Mouse (Mus musculus): ENCODE data around the gene Snrpa1. TPM values are rescaled to one million over a fixed set of nuclear protein-coding genes. Genes with fewer than 3 reads are reported as not detected.

Gene Snrpa1
- polyA plus RNA-seq, 1 experiment from 2014 or later, result 158 TPM

DNA sequence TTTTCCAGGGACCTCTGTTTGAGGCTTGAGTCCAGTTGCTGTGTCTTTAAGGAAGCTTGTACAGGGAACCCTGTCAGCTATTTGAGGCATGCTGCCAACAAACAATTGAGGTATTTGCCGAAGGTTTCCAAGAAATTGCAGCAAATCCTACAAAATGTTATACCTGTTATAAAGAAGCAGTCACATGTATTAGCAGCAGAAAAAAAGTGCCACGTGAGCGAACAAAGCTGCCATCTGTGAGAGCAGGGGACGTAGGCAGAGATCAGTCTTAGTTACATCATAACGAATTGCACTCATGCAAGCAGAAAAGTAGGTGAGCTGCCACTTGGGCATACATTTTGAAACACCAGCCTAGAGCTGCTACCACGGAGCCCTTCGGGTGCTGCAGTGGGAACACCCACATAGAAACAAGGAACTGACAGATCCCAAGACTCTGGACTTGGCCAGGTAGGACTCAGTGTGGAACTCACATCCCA, 47.8 kb downstream of the Snrpa1 start:
- Histone ChIP-seq H3K27ac (replicated peaks) (no peak overlapping the region), H3K9ac (no peak overlapping the region), H3K27me3 (no peaks in the 10 kb centered on the region)

DNA sequence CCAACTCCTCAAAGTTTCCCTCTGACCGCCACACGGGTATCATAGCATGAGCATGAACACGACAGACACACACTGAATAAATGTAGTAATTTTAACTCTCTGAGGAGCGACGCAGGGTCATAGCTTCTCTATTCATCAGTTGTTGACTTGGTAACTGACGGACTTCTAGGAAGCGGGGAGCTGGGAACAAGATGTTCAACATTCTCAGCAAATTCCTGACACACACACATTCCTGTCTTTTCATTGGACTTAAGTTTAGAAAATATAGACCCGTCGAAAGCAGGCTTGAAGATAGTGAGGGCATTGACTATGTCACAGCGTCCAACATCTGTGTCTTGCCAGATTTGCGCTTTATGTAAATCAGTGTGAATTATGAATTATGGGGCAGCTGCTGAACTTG, 48.4 kb downstream of the Snrpa1 start:
- Histone ChIP-seq H3K36me3 (no peaks in the 10 kb centered on the region), H3K4me3 (replicated peaks) (no peak overlapping the region), H3K4me2 (replicated peaks) (no peak overlapping the region), H3K4me1 (peaks cover 11% of the 10 kb centered on the region), H3K9ac (no peak overlapping the region), H3K9me3 (replicated peaks) (no peaks in the 10 kb centered on the region), H3K27ac (replicated peaks) (no peak overlapping the region), H3K27me3 (no peaks in the 10 kb centered on the region)
- WGBS, result 61% methylated on average over 11 of the region's 11 CpGs
- ATAC-seq (ENCODE audit: insufficient number of reproducible peaks, low FRiP score, low TSS enrichment, low read depth), result no peak

More for the DNA sequence above, 47.8 kb downstream of the Snrpa1 start:
- no peak overlapping the region for H3K4me3 ChIP-seq (replicated peaks)
- WGBS, result 55% methylated on average over 7 of the region's 7 CpGs
- no peak overlapping the region for H3K4me2 ChIP-seq (replicated peaks)
- no peaks in the 10 kb centered on the region for H3K36me3 ChIP-seq
- peaks cover 11% of the 10 kb centered on the region for H3K4me1 ChIP-seq
- ATAC-seq (ENCODE audit: insufficient number of reproducible peaks, low FRiP score, low TSS enrichment, low read depth), result no peak
- H3K9me3 ChIP-seq (replicated peaks), result no peaks in the 10 kb centered on the region

DNA sequence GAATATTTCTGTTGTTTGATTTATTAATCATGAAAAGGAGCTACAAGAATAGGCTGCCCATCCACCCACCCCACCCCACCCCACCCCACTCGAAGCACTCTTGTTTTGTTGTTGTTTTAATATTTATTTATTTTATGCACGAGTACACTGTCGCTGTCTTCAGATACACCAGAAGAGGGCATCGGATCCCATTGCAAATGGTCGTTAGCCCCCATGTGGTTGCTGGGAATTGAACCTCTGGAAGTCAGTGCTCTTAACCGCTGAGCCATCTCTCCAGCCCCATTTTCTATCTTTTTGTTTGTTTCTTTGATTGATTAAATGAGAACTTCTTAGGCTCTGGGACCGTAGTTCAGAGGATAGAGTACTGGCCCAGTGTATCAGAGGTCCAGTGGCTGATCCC, 49.1 kb downstream of the Snrpa1 start:
- Histone ChIP-seq H3K27me3 (no peaks in the 10 kb centered on the region), H3K4me1 (peaks cover 11% of the 10 kb centered on the region), H3K9me3 (replicated peaks) (no peaks in the 10 kb centered on the region), H3K9ac (no peak overlapping the region), H3K4me3 (replicated peaks) (no peak overlapping the region), H3K27ac (replicated peaks) (no peak overlapping the region), H3K36me3 (no peaks in the 10 kb centered on the region), H3K4me2 (replicated peaks) (no peak overlapping the region)
- WGBS, result 10% methylated on average over 7 of the region's 7 CpGs
- ATAC-seq (ENCODE audit: insufficient number of reproducible peaks, low FRiP score, low TSS enrichment, low read depth), result no peak

DNA sequence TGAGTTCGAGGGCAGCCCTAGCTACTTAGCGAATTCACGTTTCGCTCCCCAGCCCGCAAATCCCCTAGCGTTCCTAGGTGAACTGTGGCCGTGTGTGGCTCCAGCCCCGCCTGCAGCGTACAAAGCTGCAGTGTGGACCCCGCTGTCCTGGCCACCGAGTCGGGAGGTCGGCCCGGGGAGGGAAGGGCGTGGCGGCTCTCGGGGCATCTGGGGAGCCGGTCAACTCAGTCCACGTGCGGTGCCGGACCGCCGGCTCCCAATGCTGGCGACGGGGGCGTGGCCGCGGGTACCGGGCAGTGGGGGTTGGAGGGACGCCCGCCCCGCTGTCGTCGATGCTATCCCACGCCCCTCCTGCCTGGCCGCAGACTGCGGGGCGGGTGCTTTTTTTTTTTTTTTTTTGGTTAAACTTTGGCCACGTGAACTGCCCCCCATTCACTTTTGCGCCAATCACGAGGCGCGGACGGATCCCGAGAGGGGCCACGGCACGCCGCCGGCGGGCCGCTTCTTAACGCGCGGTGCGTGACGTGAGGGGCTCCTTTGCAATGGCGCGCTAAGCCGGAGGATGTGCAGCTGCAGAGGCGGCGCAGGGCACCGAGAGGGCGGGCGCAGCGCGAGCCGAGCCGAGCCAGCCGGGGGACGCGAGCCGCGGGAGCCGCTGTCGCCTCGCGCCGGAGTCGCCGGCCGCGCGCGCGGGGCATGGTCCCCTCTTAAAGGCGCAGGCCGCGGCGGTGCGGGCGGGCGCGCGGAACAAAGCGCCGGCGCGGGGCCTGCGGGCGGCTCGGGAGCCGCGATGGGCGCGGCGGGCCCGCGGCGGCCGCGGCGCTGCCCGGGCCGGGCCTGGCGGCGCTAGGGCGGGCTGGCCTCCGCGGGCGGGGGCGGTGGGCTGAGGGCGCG, 50.4 kb downstream of the Snrpa1 start, which contains the start of gene Chsy1:
Gene Chsy1, plus strand, starts transcription at position 555 of the 894 bp plus-strand sequence.
- H3K4me3 ChIP-seq (replicated peaks), result peak within 1 kb of the TSS; percentile 85
- WGBS, result under 1% methylated on average over 87 of the region's 123 CpGs
- no peaks in the 10 kb centered on the region for H3K9me3 ChIP-seq (replicated peaks)
- H3K4me1 ChIP-seq, result peaks cover 16% of the 10 kb centered on the region
- peak; percentile 89 for ATAC-seq (ENCODE audit: insufficient number of reproducible peaks, low FRiP score, low TSS enrichment, low read depth)
- H3K36me3 ChIP-seq, result no peaks in the 10 kb centered on the region
- H3K27me3 ChIP-seq, result no peaks in the 10 kb centered on the region
- H3K9ac ChIP-seq, result peak within 1 kb of the TSS; percentile 87
- peak within 1 kb of the TSS; percentile 96 for H3K4me2 ChIP-seq (replicated peaks)
- H3K27ac ChIP-seq (replicated peaks), result peak within 1 kb of the TSS; percentile 94

DNA sequence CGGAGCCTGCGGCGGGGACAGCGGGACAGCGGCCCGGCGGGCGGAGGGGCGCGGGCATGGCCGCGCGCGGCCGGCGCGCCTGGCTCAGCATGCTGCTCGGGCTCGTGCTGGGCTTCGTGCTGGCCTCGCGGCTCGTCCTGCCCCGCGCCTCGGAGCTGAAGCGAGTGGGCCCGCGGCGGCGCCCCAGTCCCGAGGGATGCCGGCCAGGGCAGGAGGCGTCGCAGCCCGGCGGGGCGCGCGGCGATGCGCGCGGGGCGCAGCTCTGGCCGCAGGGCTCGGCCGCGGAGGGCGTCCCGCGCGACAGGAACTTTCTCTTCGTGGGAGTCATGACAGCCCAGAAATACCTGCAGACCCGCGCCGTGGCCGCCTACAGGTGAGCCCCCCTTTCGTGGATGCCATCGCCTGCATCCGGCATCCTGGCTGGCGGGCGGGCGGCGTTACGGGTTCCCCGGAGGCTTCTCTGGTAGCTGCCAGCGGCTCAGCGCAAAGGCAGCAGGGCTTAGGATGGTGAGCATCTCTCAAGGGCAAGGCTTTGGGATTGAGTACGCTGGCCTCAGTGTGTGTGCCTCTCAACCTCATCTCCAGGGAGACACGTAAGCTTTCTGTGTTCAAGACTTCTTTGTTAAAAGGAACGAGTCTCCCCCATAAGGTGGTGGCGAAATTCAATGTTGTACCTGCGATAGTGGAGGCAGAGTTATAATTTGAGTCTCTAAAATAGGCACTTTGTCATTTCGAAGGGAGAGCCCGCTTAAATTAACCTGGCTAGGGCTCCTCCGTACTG, 51.2 kb downstream of the Snrpa1 start:
- Histone ChIP-seq H3K27me3 (no peaks in the 10 kb centered on the region), H3K4me3 (replicated peaks) (peak overlapping the region; percentile 85), H3K27ac (replicated peaks) (peak overlapping the region; percentile 94), H3K4me2 (replicated peaks) (peak overlapping the region; percentile 96), H3K36me3 (no peaks in the 10 kb centered on the region), H3K9me3 (replicated peaks) (no peaks in the 10 kb centered on the region), H3K4me1 (peaks cover 19% of the 10 kb centered on the region), H3K9ac (peak overlapping the region; percentile 87)
- WGBS, result under 1% methylated on average over 57 of the region's 77 CpGs
- ATAC-seq (ENCODE audit: insufficient number of reproducible peaks, low FRiP score, low TSS enrichment, low read depth), result 0 out of 2 replicates have a peak, but pooled peaks have one; percentile 9

DNA sequence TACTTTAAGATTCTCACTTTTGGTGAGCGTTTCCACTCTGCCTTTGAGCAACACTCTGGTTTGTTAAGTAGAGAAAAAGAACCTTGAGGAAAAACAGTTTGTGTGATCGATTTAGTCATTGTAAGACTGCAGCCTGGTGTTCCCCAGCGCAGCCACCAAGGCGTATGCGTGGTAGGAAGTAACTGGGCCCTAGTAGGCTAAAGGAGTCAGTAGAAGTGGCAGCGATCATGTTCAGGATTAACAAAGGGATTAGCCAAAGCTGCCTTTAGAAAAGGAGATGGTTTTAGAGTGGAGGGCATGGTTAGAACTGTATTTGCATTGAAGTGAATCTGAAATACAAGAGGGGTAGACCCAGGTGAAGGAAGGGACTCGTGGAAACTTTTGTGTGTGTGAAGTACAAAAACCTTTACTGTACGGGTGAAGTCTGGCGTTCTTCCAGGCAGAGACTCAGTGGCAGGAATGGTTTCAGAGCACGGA, 51.9 kb downstream of the Snrpa1 start:
- no peaks in the 10 kb centered on the region for H3K27me3 ChIP-seq
- H3K9ac ChIP-seq, result peak overlapping the region; percentile 87
- peak overlapping the region; percentile 96 for H3K4me2 ChIP-seq (replicated peaks)
- no peaks in the 10 kb centered on the region for H3K9me3 ChIP-seq (replicated peaks)
- no peak for ATAC-seq (ENCODE audit: insufficient number of reproducible peaks, low FRiP score, low TSS enrichment, low read depth)
- H3K4me1 ChIP-seq, result peaks cover 19% of the 10 kb centered on the region
- peak overlapping the region; percentile 85 for H3K4me3 ChIP-seq (replicated peaks)
- no peaks in the 10 kb centered on the region for H3K36me3 ChIP-seq
- H3K27ac ChIP-seq (replicated peaks), result peak overlapping the region; percentile 94
- WGBS, result under 1% methylated on average over 10 of the region's 10 CpGs

DNA sequence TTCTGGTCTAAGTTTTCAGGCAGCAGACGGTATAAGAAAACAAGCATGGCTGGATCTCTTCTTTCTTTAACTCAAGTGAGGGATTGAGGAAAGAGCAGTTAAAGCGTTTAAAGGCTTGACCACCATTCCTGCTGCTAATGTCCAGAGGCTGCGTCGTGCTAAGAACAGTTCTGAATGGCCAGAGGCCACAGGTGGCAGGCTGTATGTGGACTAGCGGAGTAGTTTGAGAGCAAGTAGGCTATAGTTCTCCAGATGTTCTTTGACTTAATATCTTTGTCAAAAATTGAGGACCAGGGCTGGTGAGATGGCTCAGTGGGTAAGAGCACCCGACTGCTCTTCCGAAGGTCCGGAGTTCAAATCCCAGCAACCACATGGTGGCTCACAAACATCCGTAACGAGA, 52.4 kb downstream of the Snrpa1 start:
- peak overlapping the region; percentile 85 for H3K4me3 ChIP-seq (replicated peaks)
- WGBS, result 54% methylated on average over 10 of the region's 10 CpGs
- H3K9ac ChIP-seq, result peak overlapping the region; percentile 87; the same call in 1 of the 2 replicates
- no peaks in the 10 kb centered on the region for H3K27me3 ChIP-seq
- H3K27ac ChIP-seq (replicated peaks), result peak overlapping the region; percentile 94
- peak overlapping the region; percentile 96 for H3K4me2 ChIP-seq (replicated peaks)
- ATAC-seq (ENCODE audit: insufficient number of reproducible peaks, low FRiP score, low TSS enrichment, low read depth), result no peak
- no peaks in the 10 kb centered on the region for H3K9me3 ChIP-seq (replicated peaks)
- H3K36me3 ChIP-seq, result no peaks in the 10 kb centered on the region
- H3K4me1 ChIP-seq, result peaks cover 21% of the 10 kb centered on the region

DNA sequence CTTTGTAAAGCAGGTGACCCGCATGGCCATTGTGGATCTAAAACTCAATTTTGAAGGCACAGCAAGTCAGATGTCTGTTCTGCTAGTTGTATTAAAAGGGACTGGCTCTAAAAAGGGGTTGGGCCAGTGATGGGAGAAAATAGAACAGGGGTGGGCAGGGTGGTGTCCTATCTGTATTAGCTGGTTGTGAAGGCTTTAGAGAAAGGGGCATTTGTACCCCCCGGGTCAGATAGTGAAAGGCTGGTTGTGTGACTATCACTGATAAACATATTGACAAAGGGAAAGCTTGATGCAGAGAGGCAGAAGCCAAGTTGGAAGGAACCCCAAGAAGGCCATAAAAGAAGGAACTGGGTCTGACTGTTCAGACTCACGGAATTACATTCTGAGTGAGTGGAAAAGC, 54.8 kb downstream of the Snrpa1 start:
- H3K4me2 ChIP-seq (replicated peaks), result no peak overlapping the region
- 90% methylated on average over 3 of the region's 3 CpGs for WGBS
- H3K27ac ChIP-seq (replicated peaks), result no peak overlapping the region
- ATAC-seq (ENCODE audit: insufficient number of reproducible peaks, low FRiP score, low TSS enrichment, low read depth), result no peak
- H3K9ac ChIP-seq, result no peak overlapping the region
- H3K9me3 ChIP-seq (replicated peaks), result no peaks in the 10 kb centered on the region
- no peaks in the 10 kb centered on the region for H3K36me3 ChIP-seq
- no peaks in the 10 kb centered on the region for H3K27me3 ChIP-seq
- peaks cover 33% of the 10 kb centered on the region for H3K4me1 ChIP-seq
- H3K4me3 ChIP-seq (replicated peaks), result no peak overlapping the region

DNA sequence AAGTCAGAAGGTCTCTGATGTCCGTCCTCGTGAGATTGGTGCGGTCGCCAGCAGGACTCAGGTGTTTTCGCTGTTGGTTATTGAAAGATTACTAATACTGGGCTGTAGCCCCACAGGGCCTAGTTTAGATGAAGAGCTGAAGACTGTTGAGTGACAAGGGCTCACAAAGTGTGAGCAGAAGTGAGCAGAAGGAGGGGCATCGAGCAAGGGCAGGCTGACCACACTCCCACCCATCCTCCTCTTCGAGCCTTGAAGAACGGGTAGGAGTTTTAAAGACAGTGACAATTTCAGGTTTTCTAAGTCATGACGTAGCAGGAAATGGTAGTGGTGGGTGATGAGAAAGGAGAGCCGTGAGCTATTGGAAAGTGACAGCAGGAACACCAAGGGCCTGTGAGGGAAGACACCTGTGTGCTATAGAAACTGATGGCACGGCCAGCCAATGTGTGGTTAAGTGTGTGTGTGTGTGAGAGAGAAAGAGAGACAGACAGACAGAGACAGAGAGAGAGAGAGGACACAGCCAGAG, 57.1 kb downstream of the Snrpa1 start:
- ATAC-seq (ENCODE audit: insufficient number of reproducible peaks, low FRiP score, low TSS enrichment, low read depth), result no peak
- H3K27me3 ChIP-seq, result no peaks in the 10 kb centered on the region
- peaks cover 46% of the 10 kb centered on the region for H3K4me1 ChIP-seq
- H3K36me3 ChIP-seq, result no peaks in the 10 kb centered on the region
- no peak overlapping the region for H3K27ac ChIP-seq (replicated peaks)
- H3K4me3 ChIP-seq (replicated peaks), result no peak overlapping the region
- no peak overlapping the region for H3K9ac ChIP-seq
- no peak overlapping the region for H3K4me2 ChIP-seq (replicated peaks)
- 83% methylated on average over 11 of the region's 11 CpGs for WGBS
- no peaks in the 10 kb centered on the region for H3K9me3 ChIP-seq (replicated peaks)

DNA sequence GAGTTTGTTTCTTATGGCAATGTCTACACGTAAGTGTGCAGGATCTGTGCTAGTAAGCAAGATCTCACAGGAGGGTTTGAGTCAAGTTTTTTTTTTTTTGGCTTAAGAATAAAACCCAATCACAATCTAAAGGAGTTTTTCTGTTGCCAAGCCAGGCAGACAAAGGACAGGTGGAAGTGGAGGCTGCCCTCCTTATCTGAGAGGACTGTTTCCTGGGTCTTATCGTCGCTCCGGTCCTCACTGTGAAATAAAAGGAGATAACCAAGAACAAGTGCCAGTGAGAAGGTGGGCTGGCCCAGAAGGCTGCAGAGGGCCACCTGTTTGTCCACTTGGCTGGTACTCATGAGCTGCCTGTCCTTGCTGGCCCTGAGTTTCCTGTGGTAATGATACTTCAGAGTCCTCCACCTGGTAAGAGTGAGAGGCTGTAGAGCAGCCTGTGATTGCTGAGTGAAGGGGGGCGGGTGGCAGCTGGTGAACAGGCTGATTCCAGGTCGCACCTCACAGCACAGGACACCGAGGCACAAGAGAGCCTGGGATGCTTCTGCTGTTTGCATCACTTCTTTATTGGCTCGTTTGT, 58.2 kb downstream of the Snrpa1 start:
- H3K4me1 ChIP-seq, result peaks cover 50% of the 10 kb centered on the region
- ATAC-seq (ENCODE audit: insufficient number of reproducible peaks, low FRiP score, low TSS enrichment, low read depth), result no peak
- H3K4me2 ChIP-seq (replicated peaks), result no peak overlapping the region
- no peaks in the 10 kb centered on the region for H3K27me3 ChIP-seq
- no peaks in the 10 kb centered on the region for H3K36me3 ChIP-seq
- no peaks in the 10 kb centered on the region for H3K9me3 ChIP-seq (replicated peaks)
- H3K27ac ChIP-seq (replicated peaks), result no peak overlapping the region
- H3K9ac ChIP-seq, result no peak overlapping the region
- H3K4me3 ChIP-seq (replicated peaks), result no peak overlapping the region
- 82% methylated on average over 8 of the region's 8 CpGs for WGBS
